Mouse (Mus musculus) MEL (cell line): ENCODE measurements around the gene Abhd17a. TPM values are rescaled to one million over a fixed set of nuclear protein-coding genes. Genes with fewer than 3 reads are reported as not detected.

Source experiments
- DNase-seq: peaks from one replicate; pipeline ENCODE4 v3.0.0; 2011; ENCODE audit warnings: low read depth, low spot score
- H3K27ac ChIP-seq: 2 replicates; pipeline ENCODE4 v1.5.1; 2012; ENCODE audit warnings: low read depth, mild to moderate bottlenecking, control low read depth, low read length, moderate library complexity; ENCODE audit not compliant: control insufficient read depth
- H3K27me3 ChIP-seq, 2 experiments: fragments of 150-350 bp in 1 of 2; sonication (generic) in 1 of 2; 2 replicates each; pipeline ENCODE4 v1.6.1; 2012; ENCODE audit warnings: low read length in 2 of 2, mild to moderate bottlenecking in 2 of 2, improper control_type of control experiment in 1 of 2, moderate library complexity in 1 of 2; ENCODE audit not compliant: insufficient read depth in 2 of 2, control insufficient read depth in 1 of 2
- H3K36me3 ChIP-seq, 2 experiments: 2 replicates each; pipeline ENCODE4 v1.6.1; 2012 to 2014; ENCODE audit warnings: low read length in 2 of 2, improper control_type of control experiment in 1 of 2, inconsistent platforms in 1 of 2, mild to moderate bottlenecking in 1 of 2; ENCODE audit not compliant: insufficient read depth in 2 of 2, control insufficient read depth in 1 of 2
- H3K4me1 ChIP-seq, 2 experiments: fragments of 150-350 bp in 1 of 2; sonication (generic) in 1 of 2; 2 replicates each; pipeline ENCODE4 v1.6.1; 2012; ENCODE audit warnings: low read length in 2 of 2, improper control_type of control experiment in 1 of 2, mild to moderate bottlenecking in 1 of 2; ENCODE audit not compliant: insufficient read depth in 2 of 2, control insufficient read depth in 1 of 2
- H3K4me3 ChIP-seq, 2 experiments: fragments of 150-350 bp in 1 of 2; sonication (generic) in 1 of 2; 2 replicates each; pipeline ENCODE4 v1.5.1; 2012; ENCODE audit warnings: low read depth in 2 of 2, low read length in 2 of 2, mild to moderate bottlenecking in 2 of 2, moderate library complexity in 2 of 2, control low read depth in 1 of 2, improper control_type of control experiment in 1 of 2; ENCODE audit not compliant: control insufficient read depth in 1 of 2, insufficient read depth in 1 of 2
- H3K79me2 ChIP-seq: 2 replicates; pipeline ENCODE4 v1.6.1; 2012; ENCODE audit warnings: mild to moderate bottlenecking, low read length, moderate library complexity; ENCODE audit not compliant: control insufficient read depth, poor library complexity, insufficient read depth
- H3K9ac ChIP-seq: 2 replicates; pipeline ENCODE4 v1.6.1; 2012; ENCODE audit warnings: low read depth, mild to moderate bottlenecking, control low read depth, low read length, moderate library complexity; ENCODE audit not compliant: control insufficient read depth, poor library complexity, severe bottlenecking
- H3K9me3 ChIP-seq: fragments of 150-350 bp; sonication (generic); replicated peaks from 2 replicates; pipeline ENCODE4 v1.6.1; 2012; ENCODE audit warnings: mild to moderate bottlenecking, low read length, improper control_type of control experiment, moderate library complexity; ENCODE audit not compliant: insufficient read depth
- BHLHE40 ChIP-seq: IDR thresholded peaks from 2 replicates; pipeline ENCODE4 v1.6.1; 2012; ENCODE audit warnings: low read depth, mild to moderate bottlenecking, inconsistent platforms, low read length, improper control_type of control experiment, borderline replicate concordance
- CHD1 ChIP-seq: IDR thresholded peaks from 2 replicates; pipeline ENCODE4 v1.6.1; 2012; ENCODE audit warnings: low read depth, mild to moderate bottlenecking, inconsistent platforms, low read length, improper control_type of control experiment
- CHD2 ChIP-seq: IDR thresholded peaks from 2 replicates; pipeline ENCODE4 v1.6.1; 2011; ENCODE audit warnings: low read length, improper control_type of control experiment
- CTCF ChIP-seq, 3 experiments: IDR thresholded peaks in 2 of 3; conservative IDR thresholded peaks in 1 of 3; 2 replicates each; pipeline ENCODE4 v1.5.1; 2011 to 2012; ENCODE audit warnings: low read length in 3 of 3, low read depth in 2 of 3, mild to moderate bottlenecking in 2 of 3, improper control_type of control experiment in 1 of 3, inconsistent platforms in 1 of 3, mixed read lengths in 1 of 3, moderate library complexity in 1 of 3; ENCODE audit not compliant: control insufficient read depth in 1 of 3, insufficient read depth in 1 of 3, poor library complexity in 1 of 3, severe bottlenecking in 1 of 3
- ELF1 ChIP-seq: IDR thresholded peaks from 2 replicates; pipeline ENCODE4 v1.6.1; 2014; ENCODE audit warnings: low read depth, mild to moderate bottlenecking, inconsistent platforms, low read length, improper control_type of control experiment, moderate library complexity
- GATA1 ChIP-seq: IDR thresholded peaks from 2 replicates; pipeline ENCODE4 v1.6.1; 2011; ENCODE audit warnings: low read depth, low read length, improper control_type of control experiment
- JUND ChIP-seq: IDR thresholded peaks from 2 replicates; pipeline ENCODE4 v1.6.1; 2011; ENCODE audit warnings: low read depth, mild to moderate bottlenecking, improper control_type of control experiment, low read length
- MAFK ChIP-seq: IDR thresholded peaks from 2 replicates; pipeline ENCODE4 v1.6.1; 2011; ENCODE audit warnings: low read depth, mild to moderate bottlenecking, low read length, improper control_type of control experiment, borderline replicate concordance
- MAZ ChIP-seq: IDR thresholded peaks from 2 replicates; pipeline ENCODE4 v1.6.1; 2012; ENCODE audit warnings: low read depth, mild to moderate bottlenecking, inconsistent platforms, low read length, improper control_type of control experiment
- MEF2A ChIP-seq: IDR thresholded peaks from 2 replicates; pipeline ENCODE4 v1.6.1; 2014; ENCODE audit warnings: low read depth, mild to moderate bottlenecking, inconsistent platforms, low read length, improper control_type of control experiment; ENCODE audit not compliant: poor library complexity, insufficient replicate concordance, severe bottlenecking; ENCODE audit errors: extremely low read depth
- MXI1 ChIP-seq: IDR thresholded peaks from 2 replicates; pipeline ENCODE4 v1.6.1; 2011; ENCODE audit warnings: mild to moderate bottlenecking, low read depth, low read length, improper control_type of control experiment
- MYB ChIP-seq: IDR thresholded peaks from 2 replicates; pipeline ENCODE4 v1.6.1; 2011; ENCODE audit warnings: mild to moderate bottlenecking, low read depth, low read length, improper control_type of control experiment
- MYC ChIP-seq: IDR thresholded peaks from 2 replicates; pipeline ENCODE4 v1.6.1; 2011; ENCODE audit warnings: low read depth, mild to moderate bottlenecking, low read length, improper control_type of control experiment, moderate library complexity
- NELFE ChIP-seq: IDR thresholded peaks from 2 replicates; pipeline ENCODE4 v1.6.1; 2011; ENCODE audit warnings: low read depth, low read length, improper control_type of control experiment
- NRF1 ChIP-seq: IDR thresholded peaks from 2 replicates; pipeline ENCODE4 v1.6.1; 2014; ENCODE audit warnings: low read depth, mild to moderate bottlenecking, inconsistent platforms, low read length, improper control_type of control experiment, moderate library complexity; ENCODE audit not compliant: poor library complexity, insufficient read depth, severe bottlenecking
- POLR2AphosphoS2 ChIP-seq: IDR thresholded peaks from 2 replicates; pipeline ENCODE4 v1.6.1; 2011; ENCODE audit warnings: low read length, improper control_type of control experiment
- RAD21 ChIP-seq: IDR thresholded peaks from 2 replicates; pipeline ENCODE4 v1.6.1; 2011; ENCODE audit warnings: mild to moderate bottlenecking, low read depth, low read length, improper control_type of control experiment
- RCOR1 ChIP-seq: IDR thresholded peaks from 2 replicates; pipeline ENCODE4 v1.6.1; 2012; ENCODE audit warnings: low read depth, mild to moderate bottlenecking, inconsistent platforms, low read length, improper control_type of control experiment
- SIN3A ChIP-seq: IDR thresholded peaks from 2 replicates; pipeline ENCODE4 v1.6.1; 2012; ENCODE audit warnings: low read length, improper control_type of control experiment, inconsistent platforms
- SMC3 ChIP-seq: IDR thresholded peaks from 2 replicates; pipeline ENCODE4 v1.6.1; 2011; ENCODE audit warnings: low read depth, low read length, improper control_type of control experiment
- TBP ChIP-seq: IDR thresholded peaks from 2 replicates; pipeline ENCODE4 v1.8.0; 2011; ENCODE audit warnings: low read depth, low read length, improper control_type of control experiment
- TCF12 ChIP-seq: IDR thresholded peaks from 2 replicates; pipeline ENCODE4 v1.6.1; 2014; ENCODE audit warnings: low read depth, mild to moderate bottlenecking, inconsistent platforms, low read length, improper control_type of control experiment, moderate library complexity
- UBTF ChIP-seq: IDR thresholded peaks from 2 replicates; pipeline ENCODE4 v1.6.1; 2012; ENCODE audit warnings: low read depth, mild to moderate bottlenecking, inconsistent platforms, low read length, improper control_type of control experiment, moderate library complexity, borderline replicate concordance; ENCODE audit not compliant: insufficient read depth
- USF1 ChIP-seq: IDR thresholded peaks from 2 replicates; pipeline ENCODE4 v1.6.1; 2014; ENCODE audit warnings: low read depth, mild to moderate bottlenecking, inconsistent platforms, low read length, improper control_type of control experiment, moderate library complexity
- USF2 ChIP-seq, 2 experiments: IDR thresholded peaks; 2 replicates each; pipeline ENCODE4 v1.6.1; 2011 to 2012; ENCODE audit warnings: improper control_type of control experiment in 2 of 2, low read length in 2 of 2, borderline replicate concordance in 1 of 2, inconsistent platforms in 1 of 2, low read depth in 1 of 2, mild to moderate bottlenecking in 1 of 2; ENCODE audit not compliant: insufficient read depth in 1 of 2
- ZKSCAN1 ChIP-seq: IDR thresholded peaks from 2 replicates; pipeline ENCODE4 v1.6.1; 2012; ENCODE audit warnings: low read depth, mild to moderate bottlenecking, inconsistent platforms, low read length, improper control_type of control experiment, moderate library complexity
- ZMIZ1 ChIP-seq: IDR thresholded peaks from 2 replicates; pipeline ENCODE4 v1.6.1; 2012; ENCODE audit warnings: low read depth, mild to moderate bottlenecking, inconsistent platforms, low read length, improper control_type of control experiment, moderate library complexity
- polyA plus RNA-seq, 2 experiments: library from polyadenylated mRNA; stranded (reverse) in 1 of 2; unstranded in 1 of 2; fragments of >175 nt in 1 of 2; fragments of >200 nt in 1 of 2; gene quantifications; 2 replicates each; pipeline versions ENCODE4 v1.2.1 to v1.2.4; 2012; ENCODE audit warnings: low replicate concordance in 2 of 2, low read depth in 1 of 2; ENCODE audit not compliant: insufficient read length in 2 of 2, insufficient read depth in 1 of 2, missing spikeins in 1 of 2
- total RNA-seq: library from RNA; depleted of rRNA; stranded (reverse); fragments of 300-350 nt; gene quantifications from 2 replicates; pipeline ENCODE4 v1.2.3, GENCODE M21; 2012

Gene Abhd17a
- total and polyA plus RNA-seq, 3 experiments = 96.2 to 136 (median 98.5) TPM

DNA sequence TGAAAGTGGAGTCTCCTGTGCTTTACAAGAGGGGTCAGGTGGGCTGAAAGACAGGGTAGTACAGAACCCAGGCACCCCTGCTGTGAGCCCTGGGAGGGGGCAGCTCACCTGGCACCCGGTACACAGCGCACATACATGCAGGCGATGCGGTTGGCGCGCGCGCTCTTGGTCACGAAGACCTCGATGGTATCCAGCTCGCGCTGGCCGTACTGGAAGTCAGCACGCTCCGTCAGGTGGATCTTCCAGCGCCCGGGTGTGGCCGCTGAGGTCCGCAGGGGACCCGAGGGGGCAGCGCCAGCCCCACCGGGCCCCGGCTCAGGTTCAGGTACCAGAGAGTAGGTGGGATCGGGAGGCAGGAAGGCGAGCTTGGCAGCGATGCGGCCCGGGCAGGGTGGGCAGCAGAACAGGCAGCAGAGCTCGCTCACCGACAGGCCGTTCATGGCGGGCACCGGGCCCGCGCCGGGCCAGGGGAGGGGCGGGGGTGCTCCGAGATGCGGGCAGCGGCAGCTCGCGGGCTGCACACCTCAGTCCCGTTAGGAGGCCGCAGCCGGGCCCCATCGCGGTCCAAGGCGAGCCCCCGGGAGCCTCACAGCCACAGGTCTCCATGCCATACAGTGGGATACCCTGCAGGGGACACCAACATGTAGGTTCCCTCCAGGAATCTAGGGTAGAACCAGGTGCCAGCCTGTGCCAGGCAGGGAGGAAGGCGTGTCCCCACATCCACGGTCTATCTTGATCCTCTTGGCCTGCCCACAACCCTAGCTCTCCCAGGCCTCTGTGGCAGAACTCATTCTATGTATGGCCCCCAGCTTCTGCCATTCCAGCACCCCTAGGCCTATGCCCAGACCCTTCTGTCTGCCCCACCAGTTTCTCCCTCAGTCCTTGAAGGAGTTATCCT lies 3.5 kb downstream of the Abhd17a start:
- H3K4me3 ChIP-seq = no peak overlapping the region
- no peak overlapping the region for H3K27ac ChIP-seq
- no peaks in the 10 kb centered on the region for H3K9me3 ChIP-seq
- no peak overlapping the region for H3K9ac ChIP-seq
- peaks cover 5 to 13% of the 10 kb centered on the region in 2 experiments; a peak in 3 of 4 replicates for H3K4me1 ChIP-seq
- H3K27me3 ChIP-seq = no peaks in the 10 kb centered on the region
- DNase-seq = no peak
- H3K36me3 ChIP-seq = no peaks in the 10 kb centered on the region; a peak in 1 of 4 replicates
- H3K79me2 ChIP-seq = peaks cover 34% of the 10 kb centered on the region
- TF ChIP-seq RAD21 (no peak), USF1 (no peak), MYC (no peak), MAZ (no peak), UBTF (no peak), BHLHE40 (no peak), MXI1 (no peak), CHD1 (no peak), POLR2AphosphoS2 (no peak), ELF1 (no peak), MAFK (no peak), CHD2 (no peak), ZKSCAN1 (no peak)
- TF ChIP-seq, all 39 proteins: peak for 0

DNA sequence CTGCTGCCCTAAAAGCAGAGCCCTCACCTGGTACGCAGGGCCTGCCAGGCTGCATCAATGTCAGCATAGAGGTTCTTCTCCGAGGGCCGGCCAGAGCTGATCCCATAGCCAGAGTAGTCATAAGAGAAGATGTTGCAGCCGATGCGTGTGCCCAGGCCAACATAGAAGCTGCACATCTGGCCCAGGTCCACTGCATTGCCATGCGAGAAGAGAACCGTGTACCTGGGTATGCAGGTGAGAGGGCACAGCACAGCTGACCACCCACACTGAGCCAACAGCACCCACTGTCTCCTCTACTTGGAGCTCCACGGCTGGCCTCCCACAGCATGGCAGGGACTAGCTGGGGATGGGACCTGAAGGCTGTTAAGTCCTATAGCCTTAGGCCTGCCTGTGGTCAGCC lies 4.6 kb downstream of the Abhd17a start:
- no peak for DNase-seq
- no peaks in the 10 kb centered on the region; a peak in 1 of 4 replicates for H3K36me3 ChIP-seq
- H3K27ac ChIP-seq = no peak overlapping the region
- TF ChIP-seq USF2 (IDR thresholded peaks at IDR 0.05; ENCODE audit: borderline replicate concordance in 1 of 2, insufficient read depth in 1 of 2, low read depth in 1 of 2, low read length in 2 of 2) (no peak), SIN3A (no peak), MEF2A (no peak), MYB (no peak), ZMIZ1 (no peak), NRF1 (no peak), MAFK (no peak), ZKSCAN1 (no peak), CTCF (IDR thresholded peaks at IDR 0.05 in 2 of 3, conservative IDR thresholded peaks at IDR 0.05 in 1 of 3; ENCODE audit: control insufficient read depth in 1 of 3, insufficient read depth in 1 of 3, low read depth in 2 of 3, low read length in 3 of 3, poor library complexity in 1 of 3, severe bottlenecking in 1 of 3) (no peak), CHD2 (no peak), TBP (no peak), GATA1 (no peak), TCF12 (no peak), UBTF (no peak), NELFE (no peak), JUND (no peak), CHD1 (no peak), SMC3 (no peak), RCOR1 (no peak)
- TF ChIP-seq, all 39 proteins: peak for 0
- Histone ChIP-seq H3K9ac (no peak overlapping the region), H3K79me2 (peaks cover 34% of the 10 kb centered on the region), H3K4me3 (no peak overlapping the region), H3K9me3 (no peaks in the 10 kb centered on the region), H3K27me3 (no peaks in the 10 kb centered on the region), H3K4me1 (peaks cover 5 to 13% of the 10 kb centered on the region in 2 experiments; a peak in 3 of 4 replicates)
